Mouse (Mus musculus) spleen, adult 2 months (tissue): Measurements from ENCODE around the gene Rnf144a.

ENCODE experiments used
- CTCF ChIP-seq: fragments of 200-500 bp; IDR thresholded peaks from 2 replicates; pipeline ENCODE4 v1.5.1; 2011; ENCODE audit warnings: mild to moderate bottlenecking, inconsistent platforms; ENCODE audit not compliant: insufficient read depth, insufficient read length, insufficient replicate concordance; ENCODE audit errors: extremely low read depth
- POLR2A ChIP-seq: fragments of 200-500 bp; IDR thresholded peaks from 2 replicates; pipeline ENCODE4 v1.6.1; 2011; ENCODE audit warnings: low read depth, low read length, inconsistent platforms

DNA sequence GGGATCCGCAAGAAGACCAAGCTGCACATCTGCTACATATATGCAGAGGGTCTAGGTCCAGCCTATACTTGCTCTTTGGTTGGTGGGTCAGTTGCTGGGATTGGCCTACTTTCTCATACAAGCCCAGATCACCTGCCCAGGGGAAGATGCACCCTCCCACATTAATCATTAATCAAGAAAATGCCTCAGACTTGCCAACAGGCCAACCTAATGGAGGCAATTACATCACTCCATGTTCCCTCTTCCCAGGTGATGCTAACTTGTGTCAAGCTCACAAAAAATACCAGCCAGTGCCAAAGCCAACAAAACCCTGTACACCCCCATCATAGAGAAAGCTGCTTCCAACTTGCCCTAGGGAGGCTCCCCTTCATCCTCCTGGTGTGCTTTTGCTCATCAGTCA, 14.3 kb downstream of the Rnf144a start:
- TF ChIP-seq POLR2A (no peak), CTCF (no peak)
